Mouse (Mus musculus) embryonic facial prominence, embryonic 11.5 days (tissue): Measurements from ENCODE around the gene Lfng. TPM values are rescaled to one million over a fixed set of nuclear protein-coding genes. Genes with fewer than 3 reads are reported as not detected.
A peak's percentile ranks its signal among the peaks of the same experiment; 100 is the strongest.

Experiments used
- ATAC-seq: fragments of 200-750 bp; cut with Nextera tagmentation; replicated peaks from 2 replicates; pipeline ENCODE4 v1.8.0; 2017; ENCODE audit warnings: low read depth; ENCODE audit not compliant: insufficient number of reproducible peaks, low FRiP score, low TSS enrichment
- DNase-seq: peaks from one replicate; pipeline ENCODE4 v3.0.0-alpha.2; 2015; ENCODE audit warnings: low spot score
- H3K27ac ChIP-seq: fragments of 300-500 bp; sonication (generic); replicated peaks from 2 replicates; pipeline ENCODE4 v1.5.1; 2014; ENCODE audit warnings: mild to moderate bottlenecking, low read depth, low read length, control low read depth
- H3K27me3 ChIP-seq: fragments of 300-500 bp; sonication (generic); 2 replicates; pipeline ENCODE4 v1.6.1; 2014; ENCODE audit warnings: mild to moderate bottlenecking, low read length, moderate library complexity, mixed read lengths; ENCODE audit not compliant: control insufficient read depth, insufficient read depth
- H3K36me3 ChIP-seq: fragments of 300-500 bp; sonication (generic); replicated peaks from 2 replicates; pipeline ENCODE4 v1.6.1; 2014; ENCODE audit warnings: low read depth, mild to moderate bottlenecking, low read length, moderate library complexity, mixed read lengths; ENCODE audit not compliant: control insufficient read depth, insufficient read depth
- H3K4me1 ChIP-seq: fragments of 300-500 bp; sonication (generic); 2 replicates; pipeline ENCODE4 v1.6.1; 2014; ENCODE audit warnings: low read length, mixed read lengths; ENCODE audit not compliant: control insufficient read depth, insufficient read depth
- H3K4me2 ChIP-seq: fragments of 300-500 bp; sonication (generic); 2 replicates; pipeline ENCODE4 v1.6.1; 2014; ENCODE audit warnings: low read depth, mild to moderate bottlenecking, control low read depth, low read length, moderate library complexity
- H3K4me3 ChIP-seq: fragments of 300-500 bp; sonication (generic); 2 replicates; pipeline ENCODE4 v1.5.1; 2014; ENCODE audit warnings: low read depth, low read length, control low read depth
- H3K9ac ChIP-seq: fragments of 300-500 bp; sonication (generic); replicated peaks from 2 replicates; pipeline ENCODE4 v1.6.1; 2014; ENCODE audit warnings: mild to moderate bottlenecking, control low read depth, low read length
- H3K9me3 ChIP-seq: fragments of 300-500 bp; sonication (generic); replicated peaks from 2 replicates; pipeline ENCODE4 v1.6.1; 2016; ENCODE audit warnings: mild to moderate bottlenecking, low read length, inconsistent platforms, mixed read lengths; ENCODE audit not compliant: control insufficient read depth
- WGBS: fragments of 180-500 bp; shearing (Covaris S2); extraction: QIAGEN DNeasy Blood & Tissue Kit; methylation state at CpG from one replicate; pipeline ENCODE4 v1.1.7; 2014; 5-methylcytosine and 5-hydroxymethylcytosine counted together
- polyA plus RNA-seq: library from polyadenylated mRNA; unstranded; fragments of >200 nt; fragmentation: Nextera tagmentation; extraction: Ambion mirVana; gene quantifications from 2 replicates; pipeline ENCODE4 v1.2.1, GENCODE M21; 2014

The Lfng gene
- polyA plus RNA-seq, 1 experiment from 2014 or later: 13.3 TPM

DNA sequence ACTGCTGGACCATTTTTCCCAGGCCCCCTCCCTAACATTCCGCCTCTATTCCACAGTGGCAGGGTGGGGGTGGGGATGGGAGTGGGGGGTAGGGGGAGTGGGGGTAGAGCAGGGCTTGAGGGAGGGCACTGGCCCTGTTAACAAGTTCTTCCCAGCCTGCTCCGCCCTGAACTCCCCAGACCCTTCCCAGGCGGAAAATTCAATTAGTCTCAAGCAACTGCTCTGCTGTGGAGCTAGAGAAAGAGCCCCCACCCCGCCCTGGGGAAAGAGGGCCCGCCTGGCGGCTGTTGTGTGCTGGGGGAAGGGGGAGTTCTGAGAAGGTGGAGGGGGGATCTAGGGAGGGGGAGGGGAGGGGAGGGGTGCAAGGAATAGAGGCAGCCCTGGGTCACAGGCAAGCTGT, 27.3 kb upstream of the Lfng start:
- Histone ChIP-seq H3K9ac (no peak overlapping the region), H3K27me3 (no peaks in the 10 kb centered on the region), H3K36me3 (no peaks in the 10 kb centered on the region), H3K4me2 (no peak overlapping the region), H3K27ac (no peak overlapping the region), H3K4me3 (no peak overlapping the region), H3K4me1 (peaks cover 11% of the 10 kb centered on the region), H3K9me3 (no peaks in the 10 kb centered on the region)
- WGBS: 15% methylated on average over 5 of the region's 6 CpGs
- DNase-seq: peak; percentile 85
- ATAC-seq: peak; percentile 70

GRCm38 (mm10) chr5:140581569-140581968, 25.6 kb upstream of the Lfng start:
- ATAC-seq (peak; percentile 53), DNase-seq (peak; percentile 76)
- Histone ChIP-seq H3K4me1 (peaks cover 11% of the 10 kb centered on the region), H3K9me3 (no peaks in the 10 kb centered on the region), H3K27me3 (no peaks in the 10 kb centered on the region), H3K4me3 (no peak overlapping the region), H3K36me3 (no peaks in the 10 kb centered on the region), H3K27ac (no peak overlapping the region; the same call in 1 of the 2 replicates), H3K9ac (no peak overlapping the region), H3K4me2 (no peak overlapping the region)
- 8% methylated on average over 5 of the region's 5 CpGs for WGBS

DNA sequence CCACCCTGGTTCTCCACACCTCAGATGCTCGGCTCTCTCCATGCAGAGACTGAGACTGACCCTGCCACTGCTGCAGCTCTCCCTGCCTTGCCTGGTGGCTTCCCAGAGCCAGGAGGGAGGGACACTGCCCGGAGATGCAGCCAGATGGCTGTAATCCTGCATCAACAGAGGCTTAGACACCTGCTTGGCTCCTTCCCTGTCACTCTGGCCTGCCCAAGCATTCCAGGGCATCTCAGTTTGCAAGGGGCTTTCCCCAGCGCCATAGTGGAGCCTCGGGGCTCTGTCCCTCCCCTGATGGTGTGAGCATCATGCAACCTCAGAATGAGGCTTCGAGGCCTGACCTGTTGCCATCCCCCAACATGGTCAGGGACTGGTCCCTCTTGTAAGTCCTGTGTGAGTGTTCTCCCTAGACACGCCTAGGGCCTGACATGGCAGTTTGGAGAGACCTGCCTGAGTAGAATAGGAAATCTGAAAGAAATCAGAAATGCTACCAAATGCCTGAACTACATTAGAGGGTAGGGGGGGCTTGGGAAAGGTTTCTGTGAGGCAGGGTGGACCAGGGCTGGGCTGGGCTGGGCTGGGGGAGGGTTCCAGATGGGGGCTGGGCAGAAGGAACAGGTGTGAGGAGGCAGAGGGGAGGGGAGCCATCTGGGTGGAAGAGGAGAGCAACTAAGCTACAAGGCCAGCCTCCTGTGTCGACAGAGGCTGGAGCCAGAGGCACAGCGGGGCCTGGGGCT, 24.0 kb upstream of the Lfng start:
- ATAC-seq (no peak), DNase-seq (peak; percentile 31)
- H3K36me3 ChIP-seq: no peaks in the 10 kb centered on the region
- H3K27me3 ChIP-seq: no peaks in the 10 kb centered on the region
- H3K4me1 ChIP-seq: peaks cover 11% of the 10 kb centered on the region
- WGBS: 22% methylated on average over 8 of the region's 8 CpGs
- H3K9ac ChIP-seq: no peak overlapping the region; the same call in 1 of the 2 replicates
- no peaks in the 10 kb centered on the region for H3K9me3 ChIP-seq
- no peak overlapping the region for H3K4me2 ChIP-seq
- H3K4me3 ChIP-seq: no peak overlapping the region
- peak overlapping the region; percentile 60 for H3K27ac ChIP-seq

GRCm38 (mm10) chr5:140583732-140584368, 23.3 kb upstream of the Lfng start:
- H3K4me2 ChIP-seq: no peak overlapping the region
- peaks cover 10% of the 10 kb centered on the region for H3K4me1 ChIP-seq

DNA sequence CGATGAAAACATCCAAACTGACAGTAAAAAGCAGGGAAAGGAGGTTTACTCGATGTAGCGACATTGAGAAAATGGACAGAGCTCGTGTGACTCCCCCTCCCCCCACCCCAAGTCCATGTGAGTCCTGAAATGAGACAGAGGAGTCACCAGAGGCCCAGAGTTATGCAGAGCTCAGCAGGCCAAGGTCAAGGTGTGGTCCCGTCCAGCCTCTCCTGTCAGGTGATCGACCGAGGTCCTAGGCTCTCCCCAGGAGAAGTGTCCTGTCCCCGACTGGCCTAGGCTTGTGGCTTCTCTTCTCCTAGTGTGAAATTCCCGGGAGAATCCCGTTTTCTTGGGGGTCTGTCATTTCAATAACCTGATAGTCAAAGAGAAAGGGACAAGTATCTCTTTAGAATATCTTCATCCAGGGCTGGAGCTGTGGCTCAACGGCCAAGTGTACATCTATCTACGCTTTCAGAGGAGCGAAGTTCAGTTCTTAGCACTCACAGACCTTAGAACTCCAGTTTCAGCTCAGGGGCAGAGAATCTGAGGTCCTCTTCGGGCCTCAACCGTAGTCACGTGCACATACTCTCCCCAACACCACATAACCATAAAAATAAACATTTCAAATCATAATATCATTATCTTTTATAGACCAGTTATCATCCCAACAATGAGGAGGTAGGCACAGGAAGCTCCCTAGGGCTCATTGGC, 17.9 kb upstream of the Lfng start:
- no peaks in the 10 kb centered on the region; the same call in 1 of the 2 replicates for H3K4me1 ChIP-seq

More at GRCm38 (mm10) chr5:140583732-140584368, 23.3 kb upstream of the Lfng start:
- WGBS: 27% methylated on average over 6 of the region's 6 CpGs
- Histone ChIP-seq H3K36me3 (no peaks in the 10 kb centered on the region), H3K9ac (no peak overlapping the region; the same call in 1 of the 2 replicates), H3K9me3 (no peaks in the 10 kb centered on the region), H3K27ac (peak overlapping the region; percentile 60), H3K27me3 (no peaks in the 10 kb centered on the region), H3K4me3 (no peak overlapping the region)
- ATAC-seq: peak; percentile 39; the same call in 1 of the 2 replicates
- peak; percentile 65 for DNase-seq

GRCm38 (mm10) chr5:140594846-140595245, 12.3 kb upstream of the Lfng start:
- H3K36me3 ChIP-seq: no peaks in the 10 kb centered on the region
- WGBS: 64% methylated on average over 5 of the region's 5 CpGs
- ATAC-seq: no peak

More for the DNA sequence above, 17.9 kb upstream of the Lfng start:
- DNase-seq (no peak), ATAC-seq (no peak)
- Histone ChIP-seq H3K4me3 (no peak overlapping the region), H3K9ac (no peak overlapping the region), H3K27me3 (no peaks in the 10 kb centered on the region), H3K4me2 (no peak overlapping the region), H3K9me3 (no peaks in the 10 kb centered on the region), H3K27ac (no peak overlapping the region), H3K36me3 (no peaks in the 10 kb centered on the region)
- 89% methylated on average over 16 of the region's 16 CpGs for WGBS

DNA sequence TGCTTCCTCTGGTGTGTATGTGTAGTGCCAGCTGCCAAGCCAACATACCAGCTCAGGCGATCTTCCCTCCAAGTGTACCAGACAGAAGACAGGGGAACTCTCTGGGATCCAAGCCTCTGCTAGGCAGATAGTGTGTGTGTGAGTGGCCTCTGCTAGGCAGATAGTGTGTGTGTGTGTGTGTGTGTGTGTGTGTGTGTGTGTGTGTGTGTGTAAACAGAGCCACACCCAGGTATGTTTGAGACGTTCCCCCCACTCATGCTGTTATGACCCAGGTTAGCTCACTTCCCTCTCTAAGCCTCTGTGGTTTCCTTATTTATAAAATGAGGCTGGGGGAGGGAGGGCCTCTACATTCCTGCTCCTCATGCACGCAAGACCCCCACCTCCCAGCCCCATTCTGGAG, 10.7 kb upstream of the Lfng start:
- ATAC-seq (no peak), DNase-seq (no peak)
- H3K27ac ChIP-seq: no peak overlapping the region
- no peaks in the 10 kb centered on the region for H3K27me3 ChIP-seq
- no peak overlapping the region for H3K4me2 ChIP-seq
- 64% methylated on average over 3 of the region's 3 CpGs for WGBS
- no peak overlapping the region for H3K4me3 ChIP-seq
- H3K9me3 ChIP-seq: no peaks in the 10 kb centered on the region
- H3K36me3 ChIP-seq: no peaks in the 10 kb centered on the region
- no peak overlapping the region for H3K9ac ChIP-seq
- no peaks in the 10 kb centered on the region for H3K4me1 ChIP-seq

More at GRCm38 (mm10) chr5:140594846-140595245, 12.3 kb upstream of the Lfng start:
- no peak overlapping the region for H3K4me2 ChIP-seq
- H3K9me3 ChIP-seq: no peaks in the 10 kb centered on the region
- no peak for DNase-seq
- no peaks in the 10 kb centered on the region for H3K27me3 ChIP-seq
- no peak overlapping the region for H3K4me3 ChIP-seq
- no peak overlapping the region for H3K27ac ChIP-seq
- H3K4me1 ChIP-seq: no peaks in the 10 kb centered on the region
- no peak overlapping the region for H3K9ac ChIP-seq
